Comparison of ENCODE assay signal across 8 mouse cellular contexts in the genomic region with DNA sequence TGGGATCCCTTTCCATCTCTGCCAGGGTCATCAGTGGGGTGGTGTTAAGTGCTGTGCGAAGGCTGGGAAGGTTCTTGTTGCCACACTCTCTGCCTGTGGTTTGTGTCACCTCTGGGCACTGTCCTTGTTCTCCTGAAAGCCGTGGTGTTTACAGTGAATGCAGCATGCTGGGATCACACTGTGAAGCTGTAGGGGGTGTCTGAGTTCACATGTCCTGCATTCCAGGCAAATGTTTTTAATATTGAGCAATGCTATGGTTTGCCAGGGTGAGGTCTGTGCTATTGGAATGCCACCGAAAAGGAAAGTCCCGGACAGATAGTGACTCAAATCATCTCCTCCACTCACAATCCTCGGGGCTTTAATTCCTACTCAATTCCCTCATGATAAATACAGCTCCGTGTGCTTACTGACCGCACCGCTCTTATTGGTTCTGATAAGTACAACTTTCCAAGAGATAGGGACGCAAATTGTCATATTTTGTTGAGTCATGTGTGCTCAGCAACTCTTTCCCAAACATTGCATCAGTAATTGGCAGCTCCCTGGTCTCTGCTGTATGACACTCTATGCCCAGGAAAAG.
DNase-seq lines count a peak whose midpoint lies in the region; TF ChIP-seq lines count a peak whose summit lies in the region.
"Had no signal": no experiment of that assay in that cellular context is flagged by ENCODE, and none has a peak within 500 bp of the region (broad histone marks: within the 10 kb centered on the region; RNA-seq: fewer than 3 reads in every experiment).

No protein-coding gene starts in this region.

- no peaks in the 10 kb centered on the region for H3K27me3 ChIP-seq in liver, adult 2 months (ENCODE audit: control insufficient read depth, insufficient read depth, low read length)
- H3K27me3 ChIP-seq: neural tube, embryonic 12.5 days had no signal

- H3K9ac ChIP-seq in liver, adult 2 months (ENCODE audit: low read depth, low read length), result peak overlapping the region; percentile 55
- H3K9ac ChIP-seq: neural tube, embryonic 12.5 days had no signal

- peak overlapping the region; percentile 87 for H3K27ac ChIP-seq in brown adipose tissue, adult 24 weeks (replicated peaks; ENCODE audit: low read depth, low read length)
- H3K27ac ChIP-seq in liver, adult 2 months (replicated peaks; ENCODE audit: insufficient read depth, low read depth, low read length), result peak overlapping the region; percentile 38
- H3K27ac ChIP-seq: neural tube, embryonic 12.5 days had no signal

- WGBS in liver, adult 2 months, result 8% methylated on average over 9 of the region's 9 CpGs

- no peak for TF ChIP-seq CTCF in liver, adult 2 months (IDR thresholded peaks at IDR 0.05; ENCODE audit: low read depth, low read length)

- peak overlapping the region; percentile 40 for H3K4me3 ChIP-seq in brown adipose tissue, adult 24 weeks (ENCODE audit: insufficient read depth, low read depth, low read length)
- H3K4me3 ChIP-seq in liver, adult 2 months (ENCODE audit: insufficient read depth, low read depth, low read length), result peak overlapping the region; percentile 17; the same call in 1 of the 2 replicates
- H3K4me3 ChIP-seq: neural tube, embryonic 12.5 days had no signal

- H3K4me1 ChIP-seq in brown adipose tissue, adult 24 weeks (ENCODE audit: control insufficient read depth, insufficient read depth, insufficient read length, low read length), result 0 out of 2 replicates have a peak, but pooled peaks cover 4% of the 10 kb centered on the region
- H3K4me1 ChIP-seq in liver, adult 2 months (ENCODE audit: control insufficient read depth, insufficient read depth, low read length), result peaks cover 26% of the 10 kb centered on the region

- DNase-seq in Muller cell, postnatal 12 days (ENCODE audit: inconsistent ontology term), result peak; percentile 96
- peak; percentile 69 for DNase-seq in heart, adult 8-10 months (ENCODE audit: low spot score)
- peak; percentile 99 for DNase-seq in liver, adult 2 months (ENCODE audit: extremely low read depth, low read depth, low spot score)
- DNase-seq in ovary, postnatal 36 days (ENCODE audit: low spot score), result peak; percentile 36
- DNase-seq in cerebellum, adult 9-11 months, result no peak
- no peak for DNase-seq in thymus, postnatal 14 days

- no peaks in the 10 kb centered on the region for H3K36me3 ChIP-seq in liver, adult 2 months (ENCODE audit: control insufficient read depth, insufficient read depth, low read length)
- H3K36me3 ChIP-seq: neural tube, embryonic 12.5 days had no signal

- H3K79me2 ChIP-seq in liver, adult 2 months (ENCODE audit: control insufficient read depth, insufficient read depth, low read length), result no peaks in the 10 kb centered on the region

- TF ChIP-seq POLR2A in liver, adult 2 months (IDR thresholded peaks at IDR 0.05; ENCODE audit: extremely low read depth, insufficient read depth, low read length), result no peak

Comparison
In these comparisons a context has a peak if more than half of its experiments do, and no peak if none do; other contexts are left out.
1. DNase-seq: peak in Muller cell, postnatal 12 days (single experiment), heart, adult 8-10 months (single experiment), liver, adult 2 months (single experiment) and ovary, postnatal 36 days (single experiment); none in cerebellum, adult 9-11 months (single experiment) and thymus, postnatal 14 days (single experiment).